Mouse (Mus musculus) olfactory bulb, adult 2 months (tissue): ENCODE results near the gene Sntg2.

Experiments
- CTCF ChIP-seq: fragments of 200-500 bp; IDR thresholded peaks from 2 replicates; pipeline ENCODE4 v1.5.1; 2012; ENCODE audit warnings: low read depth, mild to moderate bottlenecking, low read length, moderate library complexity; ENCODE audit not compliant: insufficient read depth
- POLR2A ChIP-seq: fragments of 200-500 bp; IDR thresholded peaks from 2 replicates; pipeline ENCODE4 v1.6.1; 2012; ENCODE audit warnings: mild to moderate bottlenecking, low read depth, low read length, moderate library complexity; ENCODE audit not compliant: insufficient read depth

GRCm38 (mm10) chr12:30416547-30416946, 43.4 kb upstream of the Sntg2 start:
- no peak for TF ChIP-seq CTCF
- TF ChIP-seq POLR2A, result no peak
